Mouse (Mus musculus): ENCODE results near the gene Nfkb1. TPM values are rescaled to one million over a fixed set of nuclear protein-coding genes. Genes with fewer than 3 reads are reported as not detected.

Gene Nfkb1
- total RNA-seq, 1 experiment from 2014 or later, result 259 TPM

GRCm38 (mm10) chr3:135640203-135640602, 51.1 kb downstream of the Nfkb1 start:
- ATAC-seq (replicated peaks; ENCODE audit: insufficient number of reproducible peaks, low FRiP score, low TSS enrichment, poor library complexity, severe bottlenecking), result no peak

- ATAC-seq (replicated peaks; ENCODE audit: insufficient number of reproducible peaks, low FRiP score, low TSS enrichment, poor library complexity, severe bottlenecking), result peak; percentile 88
Measured at GRCm38 (mm10) chr3:135637592-135637991, 53.8 kb downstream of the Nfkb1 start.

- ATAC-seq (replicated peaks; ENCODE audit: insufficient number of reproducible peaks, low FRiP score, low TSS enrichment, poor library complexity, severe bottlenecking), result no peak
Measured at GRCm38 (mm10) chr3:135636454-135636853, 54.9 kb downstream of the Nfkb1 start.

- ATAC-seq (replicated peaks; ENCODE audit: insufficient number of reproducible peaks, low FRiP score, low TSS enrichment, poor library complexity, severe bottlenecking), result no peak
Measured at GRCm38 (mm10) chr3:135635646-135636434, 55.5 kb downstream of the Nfkb1 start.

GRCm38 (mm10) chr3:135635030-135635429, 56.3 kb downstream of the Nfkb1 start:
- ATAC-seq (replicated peaks; ENCODE audit: insufficient number of reproducible peaks, low FRiP score, low TSS enrichment, poor library complexity, severe bottlenecking), result no peak

- no peak for ATAC-seq (replicated peaks; ENCODE audit: insufficient number of reproducible peaks, low FRiP score, low TSS enrichment, poor library complexity, severe bottlenecking)
Measured at GRCm38 (mm10) chr3:135634275-135634674, 57.1 kb downstream of the Nfkb1 start.

GRCm38 (mm10) chr3:135631856-135632255, 59.5 kb downstream of the Nfkb1 start:
- ATAC-seq (replicated peaks; ENCODE audit: insufficient number of reproducible peaks, low FRiP score, low TSS enrichment, poor library complexity, severe bottlenecking), result no peak

GRCm38 (mm10) chr3:135631096-135631457, 60.3 kb downstream of the Nfkb1 start:
- ATAC-seq (replicated peaks; ENCODE audit: insufficient number of reproducible peaks, low FRiP score, low TSS enrichment, poor library complexity, severe bottlenecking), result no peak

GRCm38 (mm10) chr3:135630430-135631095, 60.8 kb downstream of the Nfkb1 start:
- no peak for ATAC-seq (replicated peaks; ENCODE audit: insufficient number of reproducible peaks, low FRiP score, low TSS enrichment, poor library complexity, severe bottlenecking)

GRCm38 (mm10) chr3:135629830-135630355, 61.5 kb downstream of the Nfkb1 start:
- no peak for ATAC-seq (replicated peaks; ENCODE audit: insufficient number of reproducible peaks, low FRiP score, low TSS enrichment, poor library complexity, severe bottlenecking)

GRCm38 (mm10) chr3:135628706-135629169, 62.6 kb downstream of the Nfkb1 start:
- peak; percentile 52 for ATAC-seq (replicated peaks; ENCODE audit: insufficient number of reproducible peaks, low FRiP score, low TSS enrichment, poor library complexity, severe bottlenecking)

GRCm38 (mm10) chr3:135628000-135628705, 63.2 kb downstream of the Nfkb1 start:
- peak; percentile 80 for ATAC-seq (replicated peaks; ENCODE audit: insufficient number of reproducible peaks, low FRiP score, low TSS enrichment, poor library complexity, severe bottlenecking)

- no peak for ATAC-seq (replicated peaks; ENCODE audit: insufficient number of reproducible peaks, low FRiP score, low TSS enrichment, poor library complexity, severe bottlenecking)
Measured at GRCm38 (mm10) chr3:135625290-135625689, 66.1 kb downstream of the Nfkb1 start.

- no peak for ATAC-seq (replicated peaks; ENCODE audit: insufficient number of reproducible peaks, low FRiP score, low TSS enrichment, poor library complexity, severe bottlenecking)
Measured at GRCm38 (mm10) chr3:135616730-135617129, 74.6 kb downstream of the Nfkb1 start.

- no peak for ATAC-seq (replicated peaks; ENCODE audit: insufficient number of reproducible peaks, low FRiP score, low TSS enrichment, poor library complexity, severe bottlenecking)
Measured at GRCm38 (mm10) chr3:135614376-135614775, 77.0 kb downstream of the Nfkb1 start.

GRCm38 (mm10) chr3:135610221-135610620, 81.1 kb downstream of the Nfkb1 start:
- ATAC-seq (replicated peaks; ENCODE audit: insufficient number of reproducible peaks, low FRiP score, low TSS enrichment, poor library complexity, severe bottlenecking), result no peak

- peak; percentile 69 for ATAC-seq (replicated peaks; ENCODE audit: insufficient number of reproducible peaks, low FRiP score, low TSS enrichment, poor library complexity, severe bottlenecking)
Measured at GRCm38 (mm10) chr3:135607660-135608473, 83.5 kb downstream of the Nfkb1 start.

- ATAC-seq (replicated peaks; ENCODE audit: insufficient number of reproducible peaks, low FRiP score, low TSS enrichment, poor library complexity, severe bottlenecking), result no peak
Measured at GRCm38 (mm10) chr3:135607021-135607420, 84.3 kb downstream of the Nfkb1 start.
